ENCODE assay signal across 8 mouse cellular contexts in the genomic region with DNA sequence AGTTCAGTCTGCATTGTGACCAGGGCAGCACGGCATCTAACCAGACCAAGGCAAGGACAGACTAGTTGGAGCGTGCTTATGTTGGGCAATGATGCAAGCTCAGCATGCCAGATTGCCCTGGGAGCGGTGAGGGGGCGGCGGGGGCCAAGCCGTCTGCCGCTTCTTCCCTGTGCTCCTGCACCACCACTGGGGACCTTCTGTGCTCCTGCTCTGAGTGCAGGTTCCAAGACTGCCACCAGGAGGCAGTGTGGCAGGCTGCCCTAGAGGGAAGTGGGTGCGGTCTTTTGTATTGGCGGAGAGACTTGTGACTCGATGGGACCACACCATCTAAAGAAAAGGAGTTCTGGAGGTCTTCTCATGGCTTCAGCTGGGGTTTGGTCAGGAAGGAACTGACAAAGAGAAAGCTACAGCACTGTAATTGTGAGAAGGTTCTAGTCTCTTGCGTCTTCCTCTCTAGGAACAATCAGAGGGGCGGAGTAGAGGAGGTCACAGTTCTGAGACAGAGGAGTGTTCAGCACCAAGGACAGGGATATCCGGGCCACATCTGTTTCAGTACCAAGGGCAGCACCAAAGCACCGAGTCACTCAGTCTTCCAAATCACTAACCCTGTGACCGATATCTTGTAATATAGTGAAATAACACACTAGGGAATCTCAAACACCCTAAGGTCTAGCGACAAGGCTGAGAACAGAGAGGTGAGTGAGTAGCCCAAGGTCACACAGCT. TPM values are rescaled to one million over a fixed set of nuclear protein-coding genes. Genes with fewer than 3 reads are reported as not detected.
DNase-seq lines count a peak whose midpoint lies in the region; ATAC-seq lines count a peak whose summit lies in the region.

No protein-coding gene starts in this region.

- no peak overlapping the region for H3K4me3 ChIP-seq in midbrain, embryonic 10.5 days
- no peak overlapping the region for H3K4me3 ChIP-seq in midbrain, embryonic 16.5 days (ENCODE audit: low read depth, low read length)
- no peak overlapping the region for H3K4me3 ChIP-seq in limb, embryonic 13.5 days

- H3K27me3 ChIP-seq in midbrain, embryonic 10.5 days (ENCODE audit: low read depth, poor library complexity, severe bottlenecking), result no peaks in the 10 kb centered on the region
- H3K27me3 ChIP-seq in midbrain, embryonic 16.5 days (ENCODE audit: control insufficient read depth, insufficient read depth, low read depth, low read length), result no peaks in the 10 kb centered on the region
- H3K27me3 ChIP-seq in limb, embryonic 13.5 days, result peaks cover 7% of the 10 kb centered on the region; the same call in 1 of the 2 replicates

- peaks cover 46% of the 10 kb centered on the region for H3K4me1 ChIP-seq in midbrain, embryonic 10.5 days
- H3K4me1 ChIP-seq in midbrain, embryonic 16.5 days (ENCODE audit: control insufficient read depth, insufficient read depth, low read length), result peaks cover 18% of the 10 kb centered on the region
- no peaks in the 10 kb centered on the region for H3K4me1 ChIP-seq in limb, embryonic 13.5 days

- DNase-seq in midbrain, embryonic 10.5 days (ENCODE audit: low spot score), result peak; percentile 53
- DNase-seq in adipocyte (ENCODE audit: low spot score), result peak; percentile 84
- DNase-seq in embryo, embryonic 10 days (ENCODE audit: low spot score), result peak; percentile 89
- DNase-seq in kidney, adult 11 months, result peak; percentile 30
- DNase-seq in ovary, adult 18-20 months (ENCODE audit: low spot score), result peak; percentile 29
- no peak for DNase-seq in right cerebral cortex, postnatal 4 days

- no peak overlapping the region for H3K9ac ChIP-seq in midbrain, embryonic 16.5 days (ENCODE audit: low read depth, low read length)
- H3K9ac ChIP-seq in limb, embryonic 13.5 days, result no peak overlapping the region

- H3K36me3 ChIP-seq in midbrain, embryonic 10.5 days, result no peaks in the 10 kb centered on the region
- H3K36me3 ChIP-seq in midbrain, embryonic 16.5 days (ENCODE audit: control insufficient read depth, insufficient read depth, low read length), result no peaks in the 10 kb centered on the region
- no peaks in the 10 kb centered on the region for H3K36me3 ChIP-seq in limb, embryonic 13.5 days

- H3K27ac ChIP-seq in midbrain, embryonic 10.5 days (replicated peaks), result no peak overlapping the region
- no peak overlapping the region for H3K27ac ChIP-seq in midbrain, embryonic 16.5 days (ENCODE audit: low read length)
- no peak overlapping the region for H3K27ac ChIP-seq in limb, embryonic 13.5 days

- no peak overlapping the region for H3K4me2 ChIP-seq in midbrain, embryonic 16.5 days (ENCODE audit: low read length)
- no peak overlapping the region for H3K4me2 ChIP-seq in limb, embryonic 13.5 days (replicated peaks)

- no peaks in the 10 kb centered on the region for H3K9me3 ChIP-seq in midbrain, embryonic 10.5 days (replicated peaks)
- no peaks in the 10 kb centered on the region for H3K9me3 ChIP-seq in midbrain, embryonic 16.5 days (replicated peaks; ENCODE audit: control insufficient read depth, low read length, poor library complexity, severe bottlenecking)
- H3K9me3 ChIP-seq in limb, embryonic 13.5 days, result no peaks in the 10 kb centered on the region

- no peak for ATAC-seq in midbrain, embryonic 16.5 days
- ATAC-seq in limb, embryonic 13.5 days (ENCODE audit: low FRiP score, low read depth), result peak; percentile 61

- 26% methylated on average over 16 of the region's 16 CpGs for WGBS in midbrain, embryonic 10.5 days
- WGBS in midbrain, embryonic 16.5 days, result 30% methylated on average over 16 of the region's 16 CpGs
- 19% methylated on average over 16 of the region's 16 CpGs for WGBS in limb, embryonic 13.5 days

RNA-seq across cellular contexts. Expression of a gene that starts 14.0 kb away (rescaled TPM):
- 1.6 and 2.2 TPM in 2 replicates for polyA plus RNA-seq in midbrain, embryonic 10.5 days (2016; fragmentation: Nextera tagmentation; extraction: Ambion mirVana)
- polyA plus RNA-seq in midbrain, embryonic 16.5 days (2015; fragmentation: Nextera tagmentation; extraction: Ambion mirVana), result 13.6 and 15.5 TPM in 2 replicates
- polyA plus RNA-seq in limb, embryonic 13.5 days (2015; fragmentation: Nextera tagmentation; extraction: Ambion mirVana), result 0.69 and 1.1 TPM in 2 replicates

RNA-seq across cellular contexts. Expression of a gene that starts 54.3 kb away (rescaled TPM):
- polyA plus RNA-seq in midbrain, embryonic 10.5 days (2016; fragmentation: Nextera tagmentation; extraction: Ambion mirVana), result 0.70 and 1.4 TPM in 2 replicates
- polyA plus RNA-seq in midbrain, embryonic 16.5 days (2015; fragmentation: Nextera tagmentation; extraction: Ambion mirVana), result 1.9 and 2.0 TPM in 2 replicates
- 0.25 and 0.37 TPM in 2 replicates for polyA plus RNA-seq in limb, embryonic 13.5 days (2015; fragmentation: Nextera tagmentation; extraction: Ambion mirVana)
